Mouse (Mus musculus): ENCODE data around the gene Plxna2.
A peak's percentile ranks its signal among the peaks of the same experiment; 100 is the strongest.

The Plxna2 gene

DNA sequence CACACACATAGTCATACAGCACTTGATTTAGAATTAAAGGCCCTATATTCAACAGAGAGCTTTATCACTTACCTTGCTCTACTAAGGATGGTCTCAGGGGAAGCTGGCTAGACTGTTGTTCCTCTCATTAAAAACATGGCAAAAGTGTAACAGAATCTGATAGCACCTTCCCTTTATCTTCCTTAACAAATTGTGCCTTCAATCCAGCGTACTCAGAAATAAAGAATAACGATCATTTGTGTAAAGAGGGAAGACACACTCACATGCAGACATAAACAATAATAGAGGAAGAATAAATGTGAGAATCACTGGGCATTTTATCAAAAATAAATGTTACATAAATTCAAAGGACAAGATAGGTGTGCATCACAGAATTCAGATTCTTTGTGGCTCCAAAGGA is at the start of gene Plxna2:
Gene Plxna2 (plus strand): TSS at position 301 of the 400 bp plus-strand sequence.
- DNase-seq: no peak

GRCm38 (mm10) chr1:194573870-194574269 is 44.1 kb upstream of the Plxna2 start:
- no peak for DNase-seq

GRCm38 (mm10) chr1:194578270-194578669 is 39.7 kb upstream of the Plxna2 start:
- DNase-seq: no peak

DNA sequence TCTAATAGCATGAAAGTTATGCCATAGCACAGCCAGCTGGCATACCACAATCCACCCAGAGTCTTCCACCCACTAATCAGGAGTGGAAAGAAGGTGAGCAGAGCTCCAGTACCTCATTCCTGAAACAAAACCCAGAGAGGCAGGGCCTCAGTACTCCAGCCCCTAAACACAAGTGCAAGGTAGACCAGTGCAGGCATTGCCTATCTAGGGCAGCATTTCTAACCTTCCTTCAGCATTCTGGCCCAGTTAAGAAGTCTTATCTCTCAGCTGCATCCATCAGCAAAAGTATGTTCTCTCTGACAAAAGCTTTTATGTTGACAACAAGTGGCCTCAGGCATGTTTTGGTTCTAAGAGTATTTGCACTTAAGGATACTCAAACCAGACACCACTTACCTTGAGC is 37.5 kb upstream of the Plxna2 start:
- no peak for DNase-seq

DNA sequence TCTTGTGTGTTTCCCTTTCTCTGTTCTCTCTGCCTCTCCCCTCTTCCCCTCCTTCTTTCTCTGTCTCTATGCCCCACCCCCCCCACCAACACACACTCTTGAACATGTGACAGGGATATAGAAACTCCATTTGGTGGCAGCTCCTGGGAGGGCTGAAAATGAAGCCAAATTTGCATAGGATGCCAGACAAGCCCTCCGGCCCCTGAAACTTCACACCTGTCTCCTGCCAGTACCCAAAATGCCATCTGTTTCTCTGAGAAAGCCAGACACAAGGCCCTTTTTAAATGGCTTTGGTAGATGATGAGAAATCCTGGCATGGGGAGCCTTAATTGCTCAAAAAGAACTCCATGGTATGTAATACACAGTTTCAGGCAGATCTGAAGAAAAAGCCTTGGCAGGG is 31.3 kb upstream of the Plxna2 start:
- no peak for DNase-seq

GRCm38 (mm10) chr1:194587532-194587931 is 30.5 kb upstream of the Plxna2 start:
- DNase-seq: no peak

DNA sequence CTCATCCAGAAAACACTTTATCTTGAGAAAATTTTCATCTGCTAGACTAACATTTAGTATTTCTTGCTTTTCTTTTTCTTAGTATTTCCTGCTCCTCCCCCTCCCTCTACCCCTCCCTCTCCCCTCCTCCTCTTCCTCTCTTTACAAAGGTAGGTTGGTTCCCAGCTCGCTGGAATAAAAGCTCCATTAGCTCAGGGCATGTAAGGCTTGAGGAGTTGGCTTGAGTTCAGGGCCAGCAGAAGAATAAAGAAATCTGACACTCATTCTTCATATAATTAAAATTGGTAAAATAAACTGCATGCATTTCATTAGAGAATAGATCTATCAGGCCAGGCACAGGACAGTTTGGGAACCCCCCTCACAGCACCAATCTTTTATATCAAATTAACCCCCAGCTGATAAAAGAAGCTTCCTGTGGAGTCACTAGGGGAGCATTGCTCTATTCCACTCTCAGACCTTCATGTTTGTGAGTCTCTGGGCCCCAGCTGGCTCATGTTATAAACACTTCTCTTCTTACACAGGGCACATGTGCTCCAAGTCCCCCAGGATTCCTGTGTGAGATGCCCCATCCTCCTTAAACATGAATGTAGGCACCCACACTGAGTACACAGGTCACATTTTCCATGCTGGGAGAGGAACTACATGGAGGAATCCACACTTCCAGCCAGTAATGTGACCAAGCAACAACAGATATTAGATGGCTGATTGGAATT is 29.9 kb upstream of the Plxna2 start:
- DNase-seq: no peak

DNA sequence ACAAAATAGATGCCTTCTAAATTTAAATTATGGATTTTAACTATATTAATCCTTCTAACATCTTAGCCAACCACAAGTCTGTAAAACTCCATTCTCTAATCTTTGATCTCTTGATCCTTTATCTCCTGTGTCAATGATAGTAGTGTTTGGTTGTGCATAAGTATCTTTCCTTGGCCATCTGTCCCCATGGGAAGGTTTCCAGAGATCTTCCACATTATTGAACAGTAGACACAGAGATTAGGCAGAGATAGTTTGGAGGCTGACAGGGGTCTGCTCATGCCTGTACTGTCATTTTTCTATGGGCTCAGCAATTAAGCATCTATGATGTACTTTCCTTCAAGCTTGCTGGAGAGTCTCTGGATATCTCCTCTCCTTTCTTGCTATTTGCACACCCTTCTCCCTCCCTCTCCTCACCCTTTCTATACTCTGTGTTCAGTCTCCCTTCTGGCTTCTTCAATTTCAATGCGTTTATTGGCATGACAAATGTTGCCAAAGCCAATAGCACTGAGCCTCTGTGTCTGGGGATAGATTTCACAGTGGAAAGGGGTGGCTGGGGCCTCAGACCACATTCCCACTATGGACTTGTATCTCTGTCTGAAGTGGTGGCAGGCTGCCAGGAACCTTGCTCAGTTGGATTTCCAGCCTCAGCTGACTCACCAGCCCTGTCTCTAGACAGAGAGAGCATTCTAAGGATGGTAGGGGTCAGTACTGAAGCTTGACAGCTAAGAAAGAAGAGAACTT is 29.1 kb upstream of the Plxna2 start:
- no peak for DNase-seq

- no peak for DNase-seq
Observed at GRCm38 (mm10) chr1:194593155-194593554, 24.9 kb upstream of the Plxna2 start.

- no peak for DNase-seq
Observed at GRCm38 (mm10) chr1:194607406-194608261, 10.4 kb upstream of the Plxna2 start.

GRCm38 (mm10) chr1:194610516-194610915 is 7.5 kb upstream of the Plxna2 start:
- no peak for DNase-seq

DNA sequence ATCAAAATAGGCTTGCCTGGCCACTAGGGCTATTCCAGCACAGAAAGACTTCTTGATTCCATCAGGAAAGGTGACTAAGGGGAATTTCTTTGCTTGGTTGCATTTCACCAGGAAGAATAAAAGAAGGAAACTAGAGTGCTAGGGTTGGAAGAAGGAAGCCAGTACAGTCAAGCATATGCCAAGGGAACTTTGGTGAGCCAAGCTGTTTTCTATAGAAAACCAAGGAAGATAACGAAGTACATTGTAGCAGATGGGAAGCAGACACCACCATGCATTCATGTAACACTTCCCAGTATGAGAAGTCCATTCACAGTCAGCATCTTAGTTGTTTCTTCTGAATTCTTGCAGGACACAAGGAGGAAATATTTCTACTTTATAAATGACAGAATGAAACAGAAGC is 5.4 kb upstream of the Plxna2 start:
- no peak for DNase-seq

GRCm38 (mm10) chr1:194613271-194613834 is 4.7 kb upstream of the Plxna2 start:
- DNase-seq: no peak

- DNase-seq: no peak
Observed at GRCm38 (mm10) chr1:194613923-194614830, 3.8 kb upstream of the Plxna2 start.

GRCm38 (mm10) chr1:194616136-194616535 is 1.9 kb upstream of the Plxna2 start:
- no peak for DNase-seq

- DNase-seq: peak; percentile 43 to 48
Observed at GRCm38 (mm10) chr1:194618841-194619311, 858 bp downstream of the Plxna2 start.

DNA sequence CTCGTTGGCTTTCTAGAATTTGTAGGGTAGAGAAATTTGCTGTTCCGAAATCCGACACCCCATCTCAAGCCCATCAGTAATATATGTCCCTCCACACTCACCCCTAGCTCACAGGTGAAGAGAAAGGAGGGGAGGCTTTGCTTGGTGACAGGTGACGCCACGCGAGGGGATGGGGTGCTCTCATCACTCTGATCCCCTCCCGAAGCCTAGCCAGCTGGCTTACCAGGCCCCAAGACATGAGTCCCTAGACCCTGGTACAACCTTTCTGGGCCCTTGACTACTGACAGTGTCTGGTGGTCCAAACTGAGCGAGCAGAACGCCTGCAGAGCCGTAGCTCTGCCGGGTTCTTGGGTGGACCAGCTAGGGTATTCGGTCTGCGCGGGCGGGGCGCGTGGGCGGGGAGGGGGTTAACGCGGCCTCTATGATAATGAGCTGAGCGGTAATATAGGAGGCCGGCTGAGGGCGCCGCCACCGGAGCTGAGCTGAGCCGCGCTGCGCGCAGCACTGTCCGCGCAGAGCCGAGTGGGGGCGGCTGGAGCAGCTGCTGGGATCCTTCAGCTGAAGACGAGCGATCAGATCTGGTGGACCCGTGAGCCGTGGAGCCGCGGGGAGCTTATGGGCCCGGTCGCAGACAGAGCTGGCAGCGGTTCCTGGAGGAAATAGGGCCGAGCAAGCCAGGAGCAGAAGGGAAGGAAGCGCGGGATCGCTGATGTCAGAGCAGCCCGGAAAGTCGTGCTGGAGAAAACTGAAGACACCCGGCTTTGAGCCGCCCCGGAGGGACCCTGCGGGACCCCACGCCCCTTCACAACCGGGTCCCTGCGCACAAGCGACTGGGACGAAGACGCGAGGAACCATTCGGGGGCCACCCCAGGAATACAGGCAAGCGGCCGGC is 1.6 kb downstream of the Plxna2 start:
- DNase-seq: peak; percentile 38 to 43

GRCm38 (mm10) chr1:194620245-194620991 is 2.4 kb downstream of the Plxna2 start:
- peak; percentile 2 to 7 for DNase-seq

- DNase-seq: no peak
Observed at GRCm38 (mm10) chr1:194622174-194622573, 4.2 kb downstream of the Plxna2 start.

DNA sequence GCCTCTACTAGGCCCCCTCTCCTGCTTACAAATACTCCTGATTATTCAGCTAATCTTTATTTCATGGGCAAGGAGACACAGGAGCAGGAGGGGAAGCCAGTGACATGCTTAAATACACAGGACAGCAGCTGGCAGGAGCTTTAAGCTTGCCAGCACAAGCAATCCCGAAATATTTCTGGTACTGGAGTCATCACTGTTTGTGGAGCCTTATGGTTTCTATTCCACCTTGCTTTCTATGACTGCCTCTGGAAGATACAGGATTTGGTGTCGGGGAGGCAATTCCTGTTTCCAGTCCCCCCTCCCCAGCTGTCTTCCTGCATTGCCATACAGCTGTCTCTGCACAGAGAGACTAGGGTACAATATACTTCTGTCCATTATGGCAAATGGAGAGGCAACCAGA is 4.7 kb downstream of the Plxna2 start:
- DNase-seq: no peak
